15 mouse cellular contexts compared by ENCODE assay signal in the genomic region with DNA sequence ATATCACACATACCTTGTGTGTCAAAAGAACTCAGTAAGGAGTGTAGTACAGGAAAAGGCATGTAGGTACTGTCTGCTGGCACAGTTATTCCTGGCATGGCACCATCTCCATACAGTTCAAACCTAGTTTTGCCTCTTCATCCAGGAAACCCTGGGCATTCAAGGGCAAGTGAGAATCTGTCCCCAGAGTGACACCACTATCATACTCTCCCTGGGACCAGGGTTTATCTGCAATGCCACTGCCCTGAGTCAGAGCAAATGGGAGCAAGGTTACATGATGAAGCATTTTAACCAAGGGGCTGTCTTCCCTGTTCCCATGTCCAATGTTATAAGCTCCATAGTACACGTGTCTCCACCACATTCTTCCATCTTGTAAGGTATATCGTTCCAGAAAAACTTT.
"Had no signal": no experiment of that assay in that cellular context is flagged by ENCODE, and none has a peak within 500 bp of the region (broad histone marks: within the 10 kb centered on the region; RNA-seq: fewer than 3 reads in every experiment).

No protein-coding gene starts in this region.

- DNase-seq: lung, adult 18-20 months; lung, postnatal 14 days; lung, postnatal 36 days; right cerebral cortex, postnatal 14 days; thymus, adult 2 months; thymus, postnatal 25 days; thymus, postnatal 4 days had no signal

- H3K9me3 ChIP-seq: lung, embryonic 15.5 days; midbrain, embryonic 13.5 days; midbrain, embryonic 15.5 days; stomach, embryonic 15.5 days had no signal

- H3K27me3 ChIP-seq: lung, embryonic 15.5 days; midbrain, embryonic 13.5 days; midbrain, embryonic 15.5 days; neural tube, embryonic 12.5 days; stomach, embryonic 15.5 days had no signal

- H3K36me3 ChIP-seq: lung, embryonic 15.5 days; neural tube, embryonic 12.5 days; stomach, embryonic 15.5 days had no signal

- H3K27ac ChIP-seq: lung, embryonic 15.5 days; macrophage; midbrain, embryonic 13.5 days; midbrain, embryonic 15.5 days; neural tube, embryonic 12.5 days; stomach, embryonic 15.5 days; stomach, postnatal 0 days had no signal

- H3K4me1 ChIP-seq: lung, embryonic 15.5 days; midbrain, embryonic 13.5 days; midbrain, embryonic 15.5 days; neural tube, embryonic 12.5 days; stomach, embryonic 15.5 days had no signal

- H3K4me3 ChIP-seq: lung, embryonic 15.5 days; megakaryocyte, embryonic 14.5 days; midbrain, embryonic 13.5 days; midbrain, embryonic 15.5 days; neural tube, embryonic 12.5 days; stomach, embryonic 15.5 days had no signal
